Mouse (Mus musculus): ENCODE measurements at regions not wholly inside any gene's neighbourhood (a gene's known extent, or its start where the extent isn't known, plus 50 kb on each side); places are given as distances from the start of the nearest gene placed in this dataset.

GRCm38 (mm10) chr4:87718166-87718805, 314.9 kb downstream of the Mllt3 start:
- Histone ChIP-seq H3K36me3 (no peaks in the 10 kb centered on the region), H3K27ac (replicated peaks) (no peak overlapping the region), H3K4me1 (no peaks in the 10 kb centered on the region; the same call in none of the 2 replicates), H3K27me3 (replicated peaks) (no peaks in the 10 kb centered on the region), H3K9ac (no peak overlapping the region), H3K4me3 (no peak overlapping the region), H3K9me3 (no peaks in the 10 kb centered on the region), H3K4me2 (no peak overlapping the region)
- no peak for ATAC-seq (ENCODE audit: extremely low read depth, insufficient number of reproducible peaks, low FRiP score, low TSS enrichment)
- WGBS: 67% methylated on average over 9 of the region's 9 CpGs

- no peak overlapping the region for H3K4me2 ChIP-seq
- no peaks in the 10 kb centered on the region for H3K36me3 ChIP-seq
- 62% methylated on average over 11 of the region's 11 CpGs for WGBS
- no peaks in the 10 kb centered on the region for H3K4me1 ChIP-seq
- H3K4me3 ChIP-seq: no peak overlapping the region
- no peak overlapping the region for H3K27ac ChIP-seq (replicated peaks)
- H3K9me3 ChIP-seq: no peaks in the 10 kb centered on the region
- no peak for ATAC-seq (ENCODE audit: extremely low read depth, insufficient number of reproducible peaks, low FRiP score, low TSS enrichment)
- H3K9ac ChIP-seq: no peak overlapping the region
- H3K27me3 ChIP-seq (replicated peaks): no peaks in the 10 kb centered on the region
These were observed 317.8 kb downstream of the Mllt3 start for GRCm38 (mm10) chr4:87715212-87715933.

GRCm38 (mm10) chr4:87712691-87713090, 320.5 kb downstream of the Mllt3 start:
- no peak for ATAC-seq (ENCODE audit: extremely low read depth, insufficient number of reproducible peaks, low FRiP score, low TSS enrichment)
- H3K27me3 ChIP-seq (replicated peaks): no peaks in the 10 kb centered on the region
- no peak overlapping the region for H3K4me2 ChIP-seq
- no peak overlapping the region for H3K27ac ChIP-seq (replicated peaks)
- no peak overlapping the region for H3K4me3 ChIP-seq
- no peak overlapping the region for H3K9ac ChIP-seq
- H3K4me1 ChIP-seq: peaks cover 5% of the 10 kb centered on the region; the same call in 1 of the 2 replicates
- H3K36me3 ChIP-seq: no peaks in the 10 kb centered on the region
- no peaks in the 10 kb centered on the region for H3K9me3 ChIP-seq
- WGBS: 63% methylated on average over 2 of the region's 2 CpGs

GRCm38 (mm10) chr4:87712286-87712685, 320.9 kb downstream of the Mllt3 start:
- Histone ChIP-seq H3K27ac (replicated peaks) (no peak overlapping the region), H3K36me3 (no peaks in the 10 kb centered on the region), H3K4me2 (no peak overlapping the region), H3K9ac (no peak overlapping the region), H3K27me3 (replicated peaks) (no peaks in the 10 kb centered on the region), H3K4me1 (peaks cover 7% of the 10 kb centered on the region; the same call in 1 of the 2 replicates), H3K9me3 (no peaks in the 10 kb centered on the region), H3K4me3 (no peak overlapping the region)
- WGBS: 77% methylated on average over 3 of the region's 3 CpGs
- ATAC-seq (ENCODE audit: extremely low read depth, insufficient number of reproducible peaks, low FRiP score, low TSS enrichment): no peak

- H3K9me3 ChIP-seq: no peaks in the 10 kb centered on the region
- H3K9ac ChIP-seq: no peak overlapping the region
- H3K4me3 ChIP-seq: no peak overlapping the region
- ATAC-seq (ENCODE audit: extremely low read depth, insufficient number of reproducible peaks, low FRiP score, low TSS enrichment): no peak
- no peak overlapping the region for H3K4me2 ChIP-seq
- H3K27me3 ChIP-seq (replicated peaks): no peaks in the 10 kb centered on the region
- H3K27ac ChIP-seq (replicated peaks): no peak overlapping the region
- WGBS: 76% methylated on average over 8 of the region's 8 CpGs
- H3K4me1 ChIP-seq: peaks cover 12% of the 10 kb centered on the region; the same call in 1 of the 2 replicates
- no peaks in the 10 kb centered on the region for H3K36me3 ChIP-seq
These were observed 321.9 kb downstream of the Mllt3 start for GRCm38 (mm10) chr4:87711185-87711827.

GRCm38 (mm10) chr4:87708981-87709645, 324.1 kb downstream of the Mllt3 start:
- peaks cover 12% of the 10 kb centered on the region; the same call in 1 of the 2 replicates for H3K4me1 ChIP-seq
- no peak overlapping the region for H3K9ac ChIP-seq
- no peak overlapping the region for H3K27ac ChIP-seq (replicated peaks)
- H3K9me3 ChIP-seq: peaks cover 6% of the 10 kb centered on the region; the same call in 1 of the 2 replicates
- H3K4me3 ChIP-seq: no peak overlapping the region
- H3K4me2 ChIP-seq: no peak overlapping the region
- WGBS: 17% methylated on average over 5 of the region's 5 CpGs
- H3K27me3 ChIP-seq (replicated peaks): no peaks in the 10 kb centered on the region
- ATAC-seq (ENCODE audit: extremely low read depth, insufficient number of reproducible peaks, low FRiP score, low TSS enrichment): no peak; the same call in 1 of the 2 replicates
- H3K36me3 ChIP-seq: no peaks in the 10 kb centered on the region

GRCm38 (mm10) chr4:87707386-87707785, 325.8 kb downstream of the Mllt3 start:
- Histone ChIP-seq H3K4me1 (peaks cover 12% of the 10 kb centered on the region; the same call in 1 of the 2 replicates), H3K9ac (no peak overlapping the region), H3K4me3 (no peak overlapping the region), H3K36me3 (no peaks in the 10 kb centered on the region), H3K27me3 (replicated peaks) (no peaks in the 10 kb centered on the region), H3K4me2 (no peak overlapping the region), H3K9me3 (peaks cover 6% of the 10 kb centered on the region; the same call in 1 of the 2 replicates), H3K27ac (replicated peaks) (no peak overlapping the region)
- WGBS: 56% methylated on average over 2 of the region's 2 CpGs
- ATAC-seq (ENCODE audit: extremely low read depth, insufficient number of reproducible peaks, low FRiP score, low TSS enrichment): no peak

GRCm38 (mm10) chr4:87702834-87703233, 330.3 kb downstream of the Mllt3 start:
- H3K9ac ChIP-seq: no peak overlapping the region
- no peak overlapping the region for H3K4me2 ChIP-seq
- no peaks in the 10 kb centered on the region for H3K27me3 ChIP-seq (replicated peaks)
- H3K4me3 ChIP-seq: no peak overlapping the region
- H3K36me3 ChIP-seq: no peaks in the 10 kb centered on the region
- 76% methylated on average over 4 of the region's 4 CpGs for WGBS
- no peak overlapping the region for H3K27ac ChIP-seq (replicated peaks)
- no peak for ATAC-seq (ENCODE audit: extremely low read depth, insufficient number of reproducible peaks, low FRiP score, low TSS enrichment)
- peaks cover 14% of the 10 kb centered on the region; the same call in 1 of the 2 replicates for H3K4me1 ChIP-seq
- H3K9me3 ChIP-seq: peaks cover 6% of the 10 kb centered on the region; the same call in 1 of the 2 replicates

GRCm38 (mm10) chr4:87702290-87702689, 330.9 kb downstream of the Mllt3 start:
- Histone ChIP-seq H3K4me2 (no peak overlapping the region), H3K4me1 (peaks cover 13% of the 10 kb centered on the region; the same call in 1 of the 2 replicates), H3K27ac (replicated peaks) (no peak overlapping the region), H3K9me3 (peaks cover 6% of the 10 kb centered on the region; the same call in 1 of the 2 replicates), H3K9ac (no peak overlapping the region), H3K4me3 (no peak overlapping the region), H3K27me3 (replicated peaks) (no peaks in the 10 kb centered on the region), H3K36me3 (no peaks in the 10 kb centered on the region)
- ATAC-seq (ENCODE audit: extremely low read depth, insufficient number of reproducible peaks, low FRiP score, low TSS enrichment): no peak
- WGBS: 68% methylated on average over 3 of the region's 3 CpGs

GRCm38 (mm10) chr4:87701024-87701423, 332.1 kb downstream of the Mllt3 start:
- H3K27ac ChIP-seq (replicated peaks): no peak overlapping the region
- H3K9ac ChIP-seq: no peak overlapping the region
- H3K4me2 ChIP-seq: no peak overlapping the region
- H3K9me3 ChIP-seq: peaks cover 6% of the 10 kb centered on the region; the same call in 1 of the 2 replicates
- H3K36me3 ChIP-seq: no peaks in the 10 kb centered on the region
- ATAC-seq (ENCODE audit: extremely low read depth, insufficient number of reproducible peaks, low FRiP score, low TSS enrichment): no peak
- no peaks in the 10 kb centered on the region for H3K27me3 ChIP-seq (replicated peaks)
- H3K4me3 ChIP-seq: no peak overlapping the region
- peaks cover 8% of the 10 kb centered on the region; the same call in 1 of the 2 replicates for H3K4me1 ChIP-seq
- WGBS: 73% methylated on average over 4 of the region's 4 CpGs

- Histone ChIP-seq H3K27ac (replicated peaks) (no peak overlapping the region), H3K27me3 (replicated peaks) (no peaks in the 10 kb centered on the region), H3K9ac (no peak overlapping the region), H3K4me1 (peaks cover 8% of the 10 kb centered on the region; the same call in 1 of the 2 replicates), H3K4me3 (no peak overlapping the region), H3K9me3 (peaks cover 2% of the 10 kb centered on the region; the same call in 1 of the 2 replicates), H3K4me2 (no peak overlapping the region), H3K36me3 (no peaks in the 10 kb centered on the region)
- WGBS: 82% methylated on average over 2 of the region's 2 CpGs
- ATAC-seq (ENCODE audit: extremely low read depth, insufficient number of reproducible peaks, low FRiP score, low TSS enrichment): no peak
These were observed 332.7 kb downstream of the Mllt3 start for GRCm38 (mm10) chr4:87700508-87700907.

All from heart, embryonic 13.5 days (tissue).